Mouse (Mus musculus) ES-CJ7 (cell line): ENCODE measurements around the gene Syt1.

Source experiments
- DNase-seq: peaks from one replicate; pipeline ENCODE4 v3.0.0; 2011; ENCODE audit warnings: low read depth, low spot score

The Syt1 gene

GRCm38 (mm10) chr10:108579396-108579795, 431.4 kb downstream of the Syt1 start:
- no peak for DNase-seq

- DNase-seq = no peak
Measured at GRCm38 (mm10) chr10:108577611-108578010, 433.2 kb downstream of the Syt1 start.

GRCm38 (mm10) chr10:108572764-108573163, 438.0 kb downstream of the Syt1 start:
- DNase-seq = peak; percentile 83

- no peak for DNase-seq
Measured at GRCm38 (mm10) chr10:108571104-108571503, 439.7 kb downstream of the Syt1 start.

- DNase-seq = peak; percentile 79
Measured at GRCm38 (mm10) chr10:108569568-108570139, 441.1 kb downstream of the Syt1 start.

GRCm38 (mm10) chr10:108568925-108569324, 441.9 kb downstream of the Syt1 start:
- peak; percentile 44 for DNase-seq

- DNase-seq = peak; percentile 96
Measured at GRCm38 (mm10) chr10:108568136-108568535, 442.6 kb downstream of the Syt1 start.

- DNase-seq = no peak
Measured at GRCm38 (mm10) chr10:108567456-108567855, 443.3 kb downstream of the Syt1 start.

- DNase-seq = no peak
Measured at GRCm38 (mm10) chr10:108559607-108559908, 451.2 kb downstream of the Syt1 start.

- DNase-seq = no peak
Measured at GRCm38 (mm10) chr10:108558812-108559606, 451.8 kb downstream of the Syt1 start.

GRCm38 (mm10) chr10:108552544-108552943, 458.2 kb downstream of the Syt1 start:
- no peak for DNase-seq

- DNase-seq = no peak
Measured at GRCm38 (mm10) chr10:108545715-108546114, 465.1 kb downstream of the Syt1 start.

- DNase-seq = peak; percentile 35
Measured at GRCm38 (mm10) chr10:108541555-108541954, 469.2 kb downstream of the Syt1 start.

- DNase-seq = no peak
Measured at GRCm38 (mm10) chr10:108538546-108538945, 472.2 kb downstream of the Syt1 start.

GRCm38 (mm10) chr10:108537641-108538040, 473.1 kb downstream of the Syt1 start:
- DNase-seq = peak; percentile 72

- peak; percentile 24 for DNase-seq
Measured at GRCm38 (mm10) chr10:108535922-108536321, 474.9 kb downstream of the Syt1 start.

- no peak for DNase-seq
Measured at GRCm38 (mm10) chr10:108534112-108534511, 476.7 kb downstream of the Syt1 start.

GRCm38 (mm10) chr10:108532916-108533315, 477.9 kb downstream of the Syt1 start:
- no peak for DNase-seq

- DNase-seq = no peak
Measured at GRCm38 (mm10) chr10:108532283-108532682, 478.5 kb downstream of the Syt1 start.

GRCm38 (mm10) chr10:108531641-108532040, 479.1 kb downstream of the Syt1 start:
- DNase-seq = no peak

GRCm38 (mm10) chr10:108531111-108531510, 479.7 kb downstream of the Syt1 start:
- DNase-seq = no peak

- no peak for DNase-seq
Measured at GRCm38 (mm10) chr10:108528338-108528737, 482.4 kb downstream of the Syt1 start.

GRCm38 (mm10) chr10:108525506-108525905, 485.3 kb downstream of the Syt1 start:
- no peak for DNase-seq
